Mouse (Mus musculus) heart, embryonic 14.5 days (tissue): Measurements from ENCODE around the gene Pdia5. TPM values are rescaled to one million over a fixed set of nuclear protein-coding genes. Genes with fewer than 3 reads are reported as not detected.

ENCODE experiments used
- ATAC-seq: fragments of 200-750 bp; cut with Nextera tagmentation; 2 replicates; pipeline ENCODE4 v1.8.0; 2017; ENCODE audit warnings: low read depth, moderate TSS enrichment; ENCODE audit not compliant: insufficient number of reproducible peaks, insufficient read depth, low FRiP score
- H3K27ac ChIP-seq, 2 experiments: fragments of 200-500 bp in 1 of 2; fragments of 300-500 bp in 1 of 2; sonication (generic) in 1 of 2; replicated peaks in 1 of 2; 2 replicates each; pipeline ENCODE4 v1.5.1; 2012 to 2014; ENCODE audit warnings: low read depth in 2 of 2, low read length in 2 of 2, control low read depth in 1 of 2, mild to moderate bottlenecking in 1 of 2, mixed read lengths in 1 of 2; ENCODE audit not compliant: control insufficient read depth in 1 of 2, insufficient read depth in 1 of 2
- H3K27me3 ChIP-seq: fragments of 300-500 bp; sonication (generic); 2 replicates; pipeline ENCODE4 v1.6.1; 2014; ENCODE audit warnings: mild to moderate bottlenecking, low read length, control low read depth; ENCODE audit not compliant: control insufficient read depth, insufficient read depth
- H3K36me3 ChIP-seq: fragments of 300-500 bp; sonication (generic); 2 replicates; pipeline ENCODE4 v1.6.1; 2014; ENCODE audit warnings: mild to moderate bottlenecking, control low read depth, low read length, mixed read lengths; ENCODE audit not compliant: control insufficient read depth, insufficient read depth
- H3K4me1 ChIP-seq, 2 experiments: fragments of 200-500 bp in 1 of 2; fragments of 300-500 bp in 1 of 2; sonication (generic) in 1 of 2; 2 replicates each; pipeline ENCODE4 v1.6.1; 2012 to 2014; ENCODE audit warnings: low read length in 2 of 2, control low read depth in 1 of 2, mixed read lengths in 1 of 2; ENCODE audit not compliant: control insufficient read depth in 2 of 2, insufficient read depth in 2 of 2
- H3K4me2 ChIP-seq: fragments of 300-500 bp; sonication (generic); 2 replicates; pipeline ENCODE4 v1.6.1; 2014; ENCODE audit warnings: mild to moderate bottlenecking, low read length
- H3K4me3 ChIP-seq, 2 experiments: fragments of 200-500 bp in 1 of 2; fragments of 300-500 bp in 1 of 2; sonication (generic) in 1 of 2; 2 replicates each; pipeline ENCODE4 v1.5.1; 2012 to 2014; ENCODE audit warnings: low read length in 2 of 2, mild to moderate bottlenecking in 2 of 2, control low read depth in 1 of 2, low read depth in 1 of 2, moderate library complexity in 1 of 2; ENCODE audit not compliant: control insufficient read depth in 1 of 2, insufficient read depth in 1 of 2
- H3K9ac ChIP-seq: fragments of 300-500 bp; sonication (generic); 2 replicates; pipeline ENCODE4 v1.6.1; 2014; ENCODE audit warnings: mild to moderate bottlenecking, low read length
- H3K9me3 ChIP-seq: fragments of 300-500 bp; sonication (generic); 2 replicates; pipeline ENCODE4 v1.6.1; 2016; ENCODE audit warnings: low read length, control low read depth; ENCODE audit not compliant: control insufficient read depth
- WGBS: fragments of 180-500 bp; shearing (Covaris S2); extraction: QIAGEN DNeasy Blood & Tissue Kit; methylation state at CpG from one replicate; pipeline ENCODE4 v1.1.7; 2014; 5-methylcytosine and 5-hydroxymethylcytosine counted together
- polyA plus RNA-seq: library from polyadenylated mRNA; unstranded; fragments of >200 nt; fragmentation: Nextera tagmentation; extraction: Ambion mirVana; gene quantifications from 2 replicates; pipeline ENCODE4 v1.2.1, GENCODE M21; 2014

Pdia5 gene
- 12.8 and 14.7 TPM in 2 replicates for polyA plus RNA-seq

- no peak within 1 kb of the TSS for H3K27ac ChIP-seq
- no peaks in the 10 kb centered on the region for H3K36me3 ChIP-seq
- ATAC-seq = peak; percentile 89
- peak within 1 kb of the TSS; percentile 73 for H3K9ac ChIP-seq
- under 1% methylated on average over 57 of the region's 66 CpGs for WGBS
- H3K27me3 ChIP-seq = no peaks in the 10 kb centered on the region
- peak within 1 kb of the TSS; percentile 58 to 79 for H3K4me3 ChIP-seq
- H3K9me3 ChIP-seq = no peaks in the 10 kb centered on the region
- peaks cover 17 to 19% of the 10 kb centered on the region in 2 experiments for H3K4me1 ChIP-seq
- peak within 1 kb of the TSS; percentile 83 for H3K4me2 ChIP-seq
Measured at GRCm38 (mm10) chr16:35490231-35491070, at the start of gene Pdia5. Gene Pdia5, minus strand, starts transcription at chr16:35490873.

- Histone ChIP-seq H3K36me3 (no peaks in the 10 kb centered on the region), H3K9me3 (no peaks in the 10 kb centered on the region), H3K27me3 (peaks cover 84% of the 10 kb centered on the region), H3K4me1 (peaks cover 5 to 16% of the 10 kb centered on the region in 2 experiments; a peak in 3 of 4 replicates), H3K9ac (no peak overlapping the region), H3K4me3 (no peak overlapping the region), H3K27ac (no peak overlapping the region), H3K4me2 (no peak overlapping the region)
- no peak for ATAC-seq
- WGBS = 40% methylated on average over 10 of the region's 10 CpGs
Measured at GRCm38 (mm10) chr16:35539041-35539440, 48.4 kb upstream of the Pdia5 start.

- H3K27ac ChIP-seq = no peak overlapping the region
- H3K9me3 ChIP-seq = no peaks in the 10 kb centered on the region
- no peak for ATAC-seq
- H3K4me2 ChIP-seq = no peak overlapping the region
- H3K4me1 ChIP-seq = peaks cover 4 to 16% of the 10 kb centered on the region in 2 experiments; a peak in 3 of 4 replicates
- H3K36me3 ChIP-seq = no peaks in the 10 kb centered on the region
- no peak overlapping the region for H3K9ac ChIP-seq
- H3K4me3 ChIP-seq = no peak overlapping the region
- H3K27me3 ChIP-seq = peaks cover 77% of the 10 kb centered on the region
- WGBS = 75% methylated on average over 8 of the region's 8 CpGs
Measured at GRCm38 (mm10) chr16:35537651-35538050, 47.0 kb upstream of the Pdia5 start.

- 72% methylated on average over 3 of the region's 3 CpGs for WGBS
- no peaks in the 10 kb centered on the region for H3K9me3 ChIP-seq
- peaks cover 58% of the 10 kb centered on the region for H3K27me3 ChIP-seq
- H3K4me1 ChIP-seq = no peaks in the 10 kb centered on the region
- no peak overlapping the region for H3K27ac ChIP-seq
- ATAC-seq = no peak
- no peak overlapping the region for H3K4me3 ChIP-seq
- no peaks in the 10 kb centered on the region for H3K36me3 ChIP-seq
- no peak overlapping the region for H3K4me2 ChIP-seq
- H3K9ac ChIP-seq = no peak overlapping the region
Measured at GRCm38 (mm10) chr16:35534630-35535029, 44.0 kb upstream of the Pdia5 start.

GRCm38 (mm10) chr16:35524200-35524599 is 33.5 kb upstream of the Pdia5 start:
- no peaks in the 10 kb centered on the region for H3K4me1 ChIP-seq
- H3K27ac ChIP-seq = no peak overlapping the region
- H3K36me3 ChIP-seq = no peaks in the 10 kb centered on the region
- no peak overlapping the region for H3K9ac ChIP-seq
- ATAC-seq = no peak
- H3K4me3 ChIP-seq = no peak overlapping the region
- no peaks in the 10 kb centered on the region for H3K9me3 ChIP-seq
- no peak overlapping the region for H3K4me2 ChIP-seq
- WGBS = 58% methylated on average over 4 of the region's 4 CpGs
- no peaks in the 10 kb centered on the region for H3K27me3 ChIP-seq

- Histone ChIP-seq H3K4me3 (no peak overlapping the region), H3K36me3 (no peaks in the 10 kb centered on the region), H3K9ac (no peak overlapping the region), H3K9me3 (no peaks in the 10 kb centered on the region), H3K27ac (no peak overlapping the region), H3K4me2 (no peak overlapping the region), H3K4me1 (peaks cover 8 to 9% of the 10 kb centered on the region in 2 experiments; a peak in 2 of 4 replicates), H3K27me3 (no peaks in the 10 kb centered on the region)
- 77% methylated on average over 7 of the region's 7 CpGs for WGBS
- ATAC-seq = no peak
Measured at GRCm38 (mm10) chr16:35519245-35519644, 28.6 kb upstream of the Pdia5 start.

GRCm38 (mm10) chr16:35517976-35518951 is 27.6 kb upstream of the Pdia5 start:
- no peak for ATAC-seq
- Histone ChIP-seq H3K4me2 (peak overlapping the region; percentile 28; the same call in 1 of the 2 replicates), H3K36me3 (no peaks in the 10 kb centered on the region), H3K4me1 (peaks cover 8 to 9% of the 10 kb centered on the region in 2 experiments; a peak in 2 of 4 replicates), H3K9me3 (no peaks in the 10 kb centered on the region), H3K4me3 (no peak overlapping the region), H3K9ac (peak overlapping the region; percentile 18; the same call in 1 of the 2 replicates), H3K27me3 (no peaks in the 10 kb centered on the region), H3K27ac (no peak overlapping the region)
- WGBS = 53% methylated on average over 23 of the region's 23 CpGs
